21 mouse cellular contexts compared by ENCODE assay signal in genomic region chr5:117365904-117366561, GRCm38 (mm10). TPM values are rescaled to one million over a fixed set of nuclear protein-coding genes. Genes with fewer than 3 reads are reported as not detected.
DNase-seq lines count a peak whose midpoint lies in the region; ATAC-seq lines count a peak whose summit lies in the region.
"Had no signal": no experiment of that assay in that cellular context is flagged by ENCODE, and none has a peak within 500 bp of the region (broad histone marks: within the 10 kb centered on the region; RNA-seq: fewer than 3 reads in every experiment).

No protein-coding gene starts in this region.

- no peaks in the 10 kb centered on the region for H3K27me3 ChIP-seq in intestine, embryonic 16.5 days (replicated peaks; ENCODE audit: control insufficient read depth, insufficient read depth, low read length)
- no peaks in the 10 kb centered on the region for H3K27me3 ChIP-seq in liver, embryonic 11.5 days (replicated peaks; ENCODE audit: control insufficient read depth, insufficient read depth, low read length)
- H3K27me3 ChIP-seq in stomach, embryonic 15.5 days (replicated peaks), result no peaks in the 10 kb centered on the region
- H3K27me3 ChIP-seq: forebrain, embryonic 13.5 days; hindbrain, embryonic 13.5 days; neural tube, embryonic 13.5 days had no signal

- H3K4me2 ChIP-seq in intestine, embryonic 16.5 days (ENCODE audit: low read depth, low read length), result peak overlapping the region; percentile 6; the same call in 1 of the 2 replicates
- H3K4me2 ChIP-seq in liver, embryonic 11.5 days, result peak overlapping the region; percentile 7; the same call in 1 of the 2 replicates
- no peak overlapping the region for H3K4me2 ChIP-seq in stomach, embryonic 15.5 days
- H3K4me2 ChIP-seq: forebrain, embryonic 13.5 days; hindbrain, embryonic 13.5 days; lung, embryonic 14.5 days; midbrain, embryonic 11.5 days; neural tube, embryonic 13.5 days had no signal

- H3K27ac ChIP-seq in intestine, embryonic 16.5 days (ENCODE audit: low read length), result peak overlapping the region; percentile 93
- H3K27ac ChIP-seq in liver, embryonic 11.5 days (ENCODE audit: low read depth, low read length), result peak overlapping the region; percentile 70
- H3K27ac ChIP-seq in stomach, embryonic 15.5 days, result no peak overlapping the region
- H3K27ac ChIP-seq: forebrain, embryonic 13.5 days; heart, embryonic 10.5 days; hindbrain, embryonic 13.5 days; neural tube, embryonic 13.5 days had no signal

- peak; percentile 80 for ATAC-seq in intestine, embryonic 16.5 days
- ATAC-seq in liver, embryonic 11.5 days (replicated peaks; ENCODE audit: low FRiP score), result peak; percentile 53
- peak; percentile 57; the same call in 1 of the 2 replicates for ATAC-seq in stomach, embryonic 15.5 days (ENCODE audit: insufficient read depth, low FRiP score, low read depth)
- no peak for ATAC-seq in erythroblast, adult 5-6 weeks (replicated peaks; ENCODE audit: low FRiP score, poor library complexity, severe bottlenecking)
- ATAC-seq: forebrain, embryonic 13.5 days had no signal

- peaks cover 18% of the 10 kb centered on the region for H3K36me3 ChIP-seq in intestine, embryonic 16.5 days (ENCODE audit: control insufficient read depth, insufficient read depth, low read length)
- H3K36me3 ChIP-seq in liver, embryonic 11.5 days (ENCODE audit: control insufficient read depth, insufficient read depth, low read length), result peaks cover 11% of the 10 kb centered on the region
- peaks cover 28% of the 10 kb centered on the region for H3K36me3 ChIP-seq in stomach, embryonic 15.5 days

- H3K4me3 ChIP-seq in intestine, embryonic 16.5 days (ENCODE audit: low read length), result no peak overlapping the region
- H3K4me3 ChIP-seq in liver, embryonic 11.5 days (ENCODE audit: low read depth, low read length), result no peak overlapping the region
- H3K4me3 ChIP-seq in stomach, embryonic 15.5 days (replicated peaks), result no peak overlapping the region
- H3K4me3 ChIP-seq: forebrain, embryonic 13.5 days; heart, embryonic 10.5 days; hindbrain, embryonic 13.5 days; neural tube, embryonic 13.5 days had no signal

- H3K4me1 ChIP-seq in intestine, embryonic 16.5 days (ENCODE audit: control insufficient read depth, insufficient read depth, low read length), result peaks cover 32% of the 10 kb centered on the region
- peaks cover 7% of the 10 kb centered on the region for H3K4me1 ChIP-seq in liver, embryonic 11.5 days (replicated peaks; ENCODE audit: control insufficient read depth, insufficient read depth, low read length)
- peaks cover 18% of the 10 kb centered on the region for H3K4me1 ChIP-seq in stomach, embryonic 15.5 days

- 0 out of 2 replicates have a peak overlapping the region, but pooled peaks have one; percentile 22 for H3K9ac ChIP-seq in intestine, embryonic 16.5 days (ENCODE audit: low read depth, low read length)
- H3K9ac ChIP-seq in liver, embryonic 11.5 days (ENCODE audit: low read depth, low read length), result no peak overlapping the region
- H3K9ac ChIP-seq in stomach, embryonic 15.5 days, result no peak overlapping the region
- H3K9ac ChIP-seq: forebrain, embryonic 13.5 days; hindbrain, embryonic 13.5 days; lung, embryonic 14.5 days; neural tube, embryonic 13.5 days had no signal

- H3K9me3 ChIP-seq in intestine, embryonic 16.5 days (ENCODE audit: control insufficient read depth, low read length), result no peaks in the 10 kb centered on the region
- H3K9me3 ChIP-seq in liver, embryonic 11.5 days (ENCODE audit: control insufficient read depth, low read length), result no peaks in the 10 kb centered on the region
- H3K9me3 ChIP-seq in stomach, embryonic 15.5 days, result no peaks in the 10 kb centered on the region
- H3K9me3 ChIP-seq: forebrain, embryonic 13.5 days; heart, embryonic 10.5 days; hindbrain, embryonic 13.5 days; neural tube, embryonic 13.5 days had no signal

- peak; percentile 77 for DNase-seq in kidney, adult 9 months
- no peak for DNase-seq in liver, embryonic 11.5 days (ENCODE audit: low spot score)
- no peak for DNase-seq in T-cell, adult 2 months (ENCODE audit: low spot score)
- no peak for DNase-seq in left cerebral cortex, adult 11 months (ENCODE audit: low spot score)
- DNase-seq: cerebellum, adult 11 months; cerebellum, postnatal 14 days; embryo, embryonic 11 days; gastrocnemius, postnatal 36 days; heart, postnatal 14 days; left cerebral cortex, postnatal 4 days; lung, embryonic 14.5 days; lung, postnatal 4 days; thymus, adult 2 months had no signal

- WGBS in intestine, embryonic 16.5 days, result 76% methylated on average over 13 of the region's 13 CpGs
- WGBS in liver, embryonic 11.5 days, result 83% methylated on average over 13 of the region's 13 CpGs
- WGBS in stomach, embryonic 15.5 days, result 80% methylated on average over 13 of the region's 13 CpGs

RNA-seq across cellular contexts. Expression of gene Wsb2, which starts 8.9 kb away (rescaled TPM):
- 43.9 and 63.3 TPM in 2 replicates for polyA plus RNA-seq in intestine, embryonic 16.5 days (2015; fragmentation: Nextera tagmentation; extraction: Ambion mirVana)
- 36.3 and 45.8 TPM in 2 replicates for polyA plus RNA-seq in liver, embryonic 11.5 days (2014; fragmentation: Nextera tagmentation; extraction: Ambion mirVana)
- 73.9 and 78.0 TPM in 2 replicates for polyA plus RNA-seq in stomach, embryonic 15.5 days (2015; fragmentation: Nextera tagmentation; extraction: Ambion mirVana)
- 2.9 and 5.6 TPM in 2 replicates for total RNA-seq in erythroblast, adult 5-6 weeks (2015; ENCODE audit: low replicate concordance)
- 3.1 and 4.2 TPM in 2 replicates for total RNA-seq in erythroblast, adult 5-6 weeks (2017; ENCODE audit: low replicate concordance)

RNA-seq across cellular contexts. Expression of gene Rfc5, which starts 22.8 kb away (rescaled TPM):
- polyA plus RNA-seq in intestine, embryonic 16.5 days (2015; fragmentation: Nextera tagmentation; extraction: Ambion mirVana), result 99.9 and 101 TPM in 2 replicates
- 121 and 131 TPM in 2 replicates for polyA plus RNA-seq in liver, embryonic 11.5 days (2014; fragmentation: Nextera tagmentation; extraction: Ambion mirVana)
- polyA plus RNA-seq in stomach, embryonic 15.5 days (2015; fragmentation: Nextera tagmentation; extraction: Ambion mirVana), result 76.8 and 106 TPM in 2 replicates
- 10.7 and 21.7 TPM in 2 replicates for total RNA-seq in erythroblast, adult 5-6 weeks (2015; ENCODE audit: low replicate concordance)
- 12.1 and 15.8 TPM in 2 replicates for total RNA-seq in erythroblast, adult 5-6 weeks (2017; ENCODE audit: low replicate concordance)

RNA-seq across cellular contexts. Expression of gene Vsig10, which starts 47.1 kb away (rescaled TPM):
- polyA plus RNA-seq in intestine, embryonic 16.5 days (2015; fragmentation: Nextera tagmentation; extraction: Ambion mirVana), result 15.4 and 18.6 TPM in 2 replicates
- 1.4 and 2.2 TPM in 2 replicates for polyA plus RNA-seq in liver, embryonic 11.5 days (2014; fragmentation: Nextera tagmentation; extraction: Ambion mirVana)
- polyA plus RNA-seq in stomach, embryonic 15.5 days (2015; fragmentation: Nextera tagmentation; extraction: Ambion mirVana), result 19.9 and 20.1 TPM in 2 replicates
- 0.84 TPM in 1 of 2 replicates, not detected in the other for total RNA-seq in erythroblast, adult 5-6 weeks (2015; ENCODE audit: low replicate concordance)
- 0.70 and 2.7 TPM in 2 replicates for total RNA-seq in erythroblast, adult 5-6 weeks (2017; ENCODE audit: low replicate concordance)

RNA-seq across cellular contexts. Expression of gene Ksr2, which starts 47.8 kb away (rescaled TPM):
- polyA plus RNA-seq in intestine, embryonic 16.5 days (2015; fragmentation: Nextera tagmentation; extraction: Ambion mirVana), result 0.20 and 0.28 TPM in 2 replicates
- 0.01 and 0.17 TPM in 2 replicates for polyA plus RNA-seq in liver, embryonic 11.5 days (2014; fragmentation: Nextera tagmentation; extraction: Ambion mirVana)
- 0.44 and 0.73 TPM in 2 replicates for polyA plus RNA-seq in stomach, embryonic 15.5 days (2015; fragmentation: Nextera tagmentation; extraction: Ambion mirVana)
- total RNA-seq in erythroblast, adult 5-6 weeks (2015; ENCODE audit: low replicate concordance), result 0.21 TPM in 1 of 2 replicates, not detected in the other
- under 0.01 TPM in 1 of 2 replicates, not detected in the other for total RNA-seq in erythroblast, adult 5-6 weeks (2017; ENCODE audit: low replicate concordance)
